In genomic region chr11:95577776-95578446, GRCm38 (mm10) we compare ENCODE assay signal across 8 mouse cellular contexts. TPM values are rescaled to one million over a fixed set of nuclear protein-coding genes. Genes with fewer than 3 reads are reported as not detected.
DNase-seq lines count a peak whose midpoint lies in the region; ATAC-seq and TF ChIP-seq lines count a peak whose summit lies in the region.

No protein-coding gene starts in this region.

- TF ChIP-seq CTCF in MEL (IDR thresholded peaks at IDR 0.05 in 2 of 3, conservative IDR thresholded peaks at IDR 0.05 in 1 of 3; ENCODE audit: control insufficient read depth in 1 of 3, insufficient read depth in 1 of 3, low read depth in 2 of 3, low read length in 3 of 3, poor library complexity in 1 of 3, severe bottlenecking in 1 of 3), result peak; percentile 79 to 89 (median 79)
- TF ChIP-seq CTCF in intestine, postnatal 0 days (IDR thresholded peaks at IDR 0.05; ENCODE audit: low read depth), result peak; percentile 80

- no peaks in the 10 kb centered on the region for H3K36me3 ChIP-seq in heart, embryonic 15.5 days
- H3K36me3 ChIP-seq in MEL (ENCODE audit: control insufficient read depth in 1 of 2, insufficient read depth in 2 of 2, low read length in 2 of 2), result no peaks in the 10 kb centered on the region
- H3K36me3 ChIP-seq in embryonic facial prominence, embryonic 12.5 days, result peaks cover 3% of the 10 kb centered on the region; the same call in 1 of the 2 replicates
- no peaks in the 10 kb centered on the region for H3K36me3 ChIP-seq in intestine, postnatal 0 days (ENCODE audit: control insufficient read depth, insufficient read depth)

- WGBS in heart, embryonic 15.5 days, result 21% methylated on average over 39 of the region's 39 CpGs
- WGBS in embryonic facial prominence, embryonic 12.5 days, result 25% methylated on average over 39 of the region's 39 CpGs
- WGBS in intestine, postnatal 0 days, result 22% methylated on average over 39 of the region's 39 CpGs

- no peak for ATAC-seq in heart, embryonic 15.5 days (replicated peaks; ENCODE audit: insufficient number of reproducible peaks, insufficient read depth, low FRiP score, low read depth)
- 0 out of 2 replicates have a peak, but pooled peaks have one; percentile 51 for ATAC-seq in embryonic facial prominence, embryonic 12.5 days (ENCODE audit: insufficient number of reproducible peaks, insufficient read depth, low FRiP score, low TSS enrichment)
- ATAC-seq in intestine, postnatal 0 days, result no peak
- ATAC-seq in megakaryocyte, adult 5-6 weeks (ENCODE audit: poor library complexity, severe bottlenecking), result 0 out of 2 replicates have a peak, but pooled peaks have one; percentile 33

- H3K79me2 ChIP-seq in MEL (ENCODE audit: control insufficient read depth, insufficient read depth, low read length, poor library complexity), result no peaks in the 10 kb centered on the region

- H3K4me3 ChIP-seq in heart, embryonic 15.5 days, result no peak overlapping the region
- H3K4me3 ChIP-seq in MEL (ENCODE audit: control insufficient read depth in 1 of 2, insufficient read depth in 1 of 2, low read depth in 2 of 2, low read length in 2 of 2), result no peak overlapping the region
- peak overlapping the region; percentile 1; the same call in 1 of the 2 replicates for H3K4me3 ChIP-seq in embryonic facial prominence, embryonic 12.5 days
- no peak overlapping the region for H3K4me3 ChIP-seq in intestine, postnatal 0 days (ENCODE audit: low read depth, low read length)

- peak; percentile 40 for TF ChIP-seq RAD21 in MEL (IDR thresholded peaks at IDR 0.05; ENCODE audit: low read depth, low read length)

- no peak for TF ChIP-seq EP300 in MEL (IDR thresholded peaks at IDR 0.05; ENCODE audit: low read depth in 1 of 2, low read length in 2 of 2)

- no peaks in the 10 kb centered on the region for H3K9me3 ChIP-seq in heart, embryonic 15.5 days (replicated peaks)
- no peaks in the 10 kb centered on the region for H3K9me3 ChIP-seq in MEL (replicated peaks; ENCODE audit: insufficient read depth, low read length)
- no peaks in the 10 kb centered on the region for H3K9me3 ChIP-seq in embryonic facial prominence, embryonic 12.5 days
- no peaks in the 10 kb centered on the region for H3K9me3 ChIP-seq in intestine, postnatal 0 days (ENCODE audit: control insufficient read depth)

- H3K4me1 ChIP-seq in heart, embryonic 15.5 days (replicated peaks), result peaks cover 31% of the 10 kb centered on the region
- H3K4me1 ChIP-seq in MEL (ENCODE audit: control insufficient read depth in 1 of 2, insufficient read depth in 2 of 2, low read length in 2 of 2), result peaks cover 0 to 6% of the 10 kb centered on the region in 2 experiments; a peak in 1 of 4 replicates
- H3K4me1 ChIP-seq in embryonic facial prominence, embryonic 12.5 days, result peaks cover 82% of the 10 kb centered on the region
- no peaks in the 10 kb centered on the region for H3K4me1 ChIP-seq in intestine, postnatal 0 days (replicated peaks; ENCODE audit: control insufficient read depth, insufficient read depth, low read length)

- peak overlapping the region; percentile 32; the same call in 1 of the 2 replicates for H3K4me2 ChIP-seq in heart, embryonic 15.5 days
- H3K4me2 ChIP-seq in embryonic facial prominence, embryonic 12.5 days (replicated peaks), result peak overlapping the region; percentile 19; the same call in 1 of the 2 replicates
- H3K4me2 ChIP-seq in intestine, postnatal 0 days (replicated peaks; ENCODE audit: low read depth), result no peak overlapping the region

- H3K27me3 ChIP-seq in heart, embryonic 15.5 days, result peaks cover 78% of the 10 kb centered on the region
- H3K27me3 ChIP-seq in MEL (ENCODE audit: control insufficient read depth in 1 of 2, insufficient read depth in 2 of 2, low read length in 2 of 2), result no peaks in the 10 kb centered on the region; a peak in 2 of 4 replicates
- peaks cover 39% of the 10 kb centered on the region for H3K27me3 ChIP-seq in embryonic facial prominence, embryonic 12.5 days
- H3K27me3 ChIP-seq in intestine, postnatal 0 days (replicated peaks; ENCODE audit: control insufficient read depth, insufficient read depth, low read length), result peaks cover 49% of the 10 kb centered on the region

- TF ChIP-seq POLR2A in MEL (IDR thresholded peaks at IDR 0.05; ENCODE audit: control insufficient read depth in 1 of 2, insufficient read depth in 1 of 2, low read depth in 1 of 2, low read length in 2 of 2, poor library complexity in 1 of 2), result no peak

- no peak overlapping the region for H3K9ac ChIP-seq in heart, embryonic 15.5 days
- no peak overlapping the region for H3K9ac ChIP-seq in MEL (ENCODE audit: control insufficient read depth, low read depth, low read length, poor library complexity, severe bottlenecking)
- H3K9ac ChIP-seq in embryonic facial prominence, embryonic 12.5 days, result no peak overlapping the region
- H3K9ac ChIP-seq in intestine, postnatal 0 days (ENCODE audit: low read depth, low read length), result no peak overlapping the region

- DNase-seq in heart, postnatal 4 days, result no peak
- peak; percentile 83 for DNase-seq in MEL (ENCODE audit: low read depth, low spot score)
- DNase-seq in testis, postnatal 14 days (ENCODE audit: low spot score), result peak; percentile 58
- no peak for DNase-seq in cerebellum, adult 11 months

- no peak overlapping the region for H3K27ac ChIP-seq in heart, embryonic 15.5 days
- H3K27ac ChIP-seq in MEL (ENCODE audit: control insufficient read depth, low read depth, low read length), result no peak overlapping the region
- no peak overlapping the region for H3K27ac ChIP-seq in embryonic facial prominence, embryonic 12.5 days
- no peak overlapping the region for H3K27ac ChIP-seq in intestine, postnatal 0 days (ENCODE audit: low read depth, low read length)

TF ChIP-seq in MEL, 35 proteins besides CTCF, POLR2A, EP300 and RAD21:
- TF ChIP-seq TBP (IDR thresholded peaks at IDR 0.05; ENCODE audit: low read depth, low read length), result no peak
- TF ChIP-seq POLR2AphosphoS2 (IDR thresholded peaks at IDR 0.05; ENCODE audit: low read length), result no peak
- no peak for TF ChIP-seq ELF1 (IDR thresholded peaks at IDR 0.05; ENCODE audit: low read depth, low read length)
- TF ChIP-seq KAT2A (conservative IDR thresholded peaks at IDR 0.05; ENCODE audit: low read depth, low read length), result no peak
- no peak for TF ChIP-seq MAFK (IDR thresholded peaks at IDR 0.05; ENCODE audit: borderline replicate concordance, low read depth, low read length)
- TF ChIP-seq HCFC1 (IDR thresholded peaks at IDR 0.05; ENCODE audit: low read depth, low read length), result no peak
- TF ChIP-seq SMC3 (IDR thresholded peaks at IDR 0.05; ENCODE audit: low read depth, low read length), result peak; percentile 73
- TF ChIP-seq USF1 (IDR thresholded peaks at IDR 0.05; ENCODE audit: low read depth, low read length), result no peak
- TF ChIP-seq NELFE (IDR thresholded peaks at IDR 0.05; ENCODE audit: low read depth, low read length), result no peak
- 0 out of 2 replicates have a peak, but pooled peaks have one; percentile 47 for TF ChIP-seq MAX (IDR thresholded peaks at IDR 0.05; ENCODE audit: low read length)
- TF ChIP-seq MAZ (IDR thresholded peaks at IDR 0.05; ENCODE audit: low read depth, low read length), result no peak
- TF ChIP-seq MYC (IDR thresholded peaks at IDR 0.05; ENCODE audit: low read depth, low read length), result 0 out of 2 replicates have a peak, but pooled peaks have one; percentile 18
- no peak for TF ChIP-seq MYB (IDR thresholded peaks at IDR 0.05; ENCODE audit: low read depth, low read length)

RNA-seq across cellular contexts. Expression of gene Ngfr, which starts 9.6 kb away (rescaled TPM):
- 3.0 and 6.8 TPM in 2 replicates for polyA plus RNA-seq in heart, embryonic 15.5 days (2015; fragmentation: Nextera tagmentation; extraction: Ambion mirVana)
- total RNA-seq in heart, postnatal 4 days (2021), result 1 to 10 TPM; 3.7 to 4.3 TPM
- not detected in 2 replicates for total RNA-seq in MEL (2012; rRNA removed)
- polyA plus RNA-seq in MEL (2012; ENCODE audit: insufficient read depth in 1 of 2, insufficient read length in 2 of 2, low read depth in 1 of 2, low replicate concordance in 2 of 2, missing spikeins in 1 of 2), result not detected
- 33.0 and 36.7 TPM in 2 replicates for polyA plus RNA-seq in embryonic facial prominence, embryonic 12.5 days (2016; fragmentation: Nextera tagmentation; extraction: Ambion mirVana)
- polyA plus RNA-seq in intestine, postnatal 0 days (2015; fragmentation: Nextera tagmentation; extraction: Ambion mirVana), result 7.2 and 7.4 TPM in 2 replicates
- total RNA-seq in megakaryocyte, adult 5-6 weeks (2015), result 0.27 and 0.47 TPM in 2 replicates
- total RNA-seq in megakaryocyte, adult 5-6 weeks (2017), result 0.08 and 0.40 TPM in 2 replicates

Comparison
In these comparisons a context has a peak if more than half of its experiments do, and no peak if none do; other contexts are left out.
1. ATAC-seq: peak in embryonic facial prominence, embryonic 12.5 days (single experiment) and megakaryocyte, adult 5-6 weeks (single experiment); none in heart, embryonic 15.5 days (single experiment) and intestine, postnatal 0 days (single experiment).
2. DNase-seq: peak in MEL (single experiment) and testis, postnatal 14 days (single experiment); none in heart, postnatal 4 days (single experiment) and cerebellum, adult 11 months (single experiment).